Mouse (Mus musculus) thymus, adult 2 months (tissue): ENCODE data around the gene Atp6v0a4. TPM values are rescaled to one million over a fixed set of nuclear protein-coding genes. Genes with fewer than 3 reads are reported as not detected.

ENCODE experiments used
- DNase-seq: peaks from one replicate; pipeline ENCODE4 v3.0.0; 2021
- H3K27ac ChIP-seq: fragments of 200-500 bp; 2 replicates; pipeline ENCODE4 v1.5.1; 2012; ENCODE audit warnings: low read length, control low read depth; ENCODE audit not compliant: control insufficient read depth, insufficient read depth
- H3K27me3 ChIP-seq: fragments of 200-500 bp; 2 replicates; pipeline ENCODE4 v1.6.1; 2012; ENCODE audit warnings: mild to moderate bottlenecking, low read length, moderate library complexity, mixed read lengths; ENCODE audit not compliant: control insufficient read depth, insufficient read depth
- H3K36me3 ChIP-seq: fragments of 200-500 bp; 2 replicates; pipeline ENCODE4 v1.6.1; 2012; ENCODE audit warnings: mild to moderate bottlenecking, low read length, moderate library complexity; ENCODE audit not compliant: control insufficient read depth, insufficient read depth
- H3K4me1 ChIP-seq: fragments of 200-500 bp; replicated peaks from 2 replicates; pipeline ENCODE4 v1.6.1; 2012; ENCODE audit warnings: low read length; ENCODE audit not compliant: control insufficient read depth, insufficient read depth
- H3K4me3 ChIP-seq: fragments of 200-500 bp; 2 replicates; pipeline ENCODE4 v1.5.1; 2012; ENCODE audit warnings: mild to moderate bottlenecking, low read length, control low read depth, moderate library complexity; ENCODE audit not compliant: control insufficient read depth, insufficient read depth
- CTCF ChIP-seq: fragments of 200-500 bp; IDR thresholded peaks from 2 replicates; pipeline ENCODE4 v1.5.1; 2012; ENCODE audit warnings: mild to moderate bottlenecking, control low read depth, low read length, moderate library complexity, borderline replicate concordance; ENCODE audit not compliant: control insufficient read depth, poor library complexity, insufficient read depth; ENCODE audit errors: extremely low read depth
- POLR2A ChIP-seq: fragments of 200-500 bp; IDR thresholded peaks from 2 replicates; pipeline ENCODE4 v1.6.1; 2012; ENCODE audit warnings: mild to moderate bottlenecking, low read length, control low read depth, moderate library complexity; ENCODE audit not compliant: control insufficient read depth, poor library complexity, insufficient read depth; ENCODE audit errors: extremely low read depth
- WGBS: fragments of 180-500 bp; shearing (Covaris S2); methylation state at CpG from one replicate; pipeline ENCODE4 v1.1.7; 2018; 5-methylcytosine and 5-hydroxymethylcytosine counted together
- polyA plus RNA-seq: library from polyadenylated mRNA; depleted of rRNA; stranded (reverse); fragments of >200 nt; gene quantifications from 2 replicates; pipeline ENCODE4 v1.2.3, GENCODE M21; 2012

Atp6v0a4 gene
- polyA plus RNA-seq, 1 experiment, result 0.54 TPM

DNA sequence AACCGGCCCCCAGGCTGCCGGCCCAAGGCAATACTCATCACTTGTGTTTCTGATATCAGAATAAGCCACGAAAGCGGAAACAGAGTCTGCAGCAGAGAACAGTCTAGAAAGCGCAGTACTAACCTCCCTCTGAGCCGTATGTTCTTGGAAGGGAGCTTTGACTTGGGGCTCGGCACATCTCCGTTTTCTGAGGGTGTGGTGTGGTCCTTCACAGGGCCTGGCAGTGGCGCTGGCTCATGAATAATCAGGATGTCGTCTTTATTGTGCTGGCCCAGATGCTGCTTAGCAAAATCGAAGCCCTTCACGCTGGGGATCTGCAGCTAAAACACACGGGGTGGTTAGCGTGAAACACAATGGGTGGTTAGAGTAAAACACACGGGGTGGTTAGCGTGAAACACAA lies 33.5 kb upstream of the Atp6v0a4 start:
- H3K4me3 ChIP-seq, result no peak overlapping the region
- DNase-seq, result no peak
- 97% methylated on average over 16 of the region's 16 CpGs for WGBS
- no peaks in the 10 kb centered on the region for H3K4me1 ChIP-seq
- H3K36me3 ChIP-seq, result no peaks in the 10 kb centered on the region
- H3K27ac ChIP-seq, result no peak overlapping the region
- TF ChIP-seq CTCF (no peak), POLR2A (no peak)
- H3K27me3 ChIP-seq, result no peaks in the 10 kb centered on the region

DNA sequence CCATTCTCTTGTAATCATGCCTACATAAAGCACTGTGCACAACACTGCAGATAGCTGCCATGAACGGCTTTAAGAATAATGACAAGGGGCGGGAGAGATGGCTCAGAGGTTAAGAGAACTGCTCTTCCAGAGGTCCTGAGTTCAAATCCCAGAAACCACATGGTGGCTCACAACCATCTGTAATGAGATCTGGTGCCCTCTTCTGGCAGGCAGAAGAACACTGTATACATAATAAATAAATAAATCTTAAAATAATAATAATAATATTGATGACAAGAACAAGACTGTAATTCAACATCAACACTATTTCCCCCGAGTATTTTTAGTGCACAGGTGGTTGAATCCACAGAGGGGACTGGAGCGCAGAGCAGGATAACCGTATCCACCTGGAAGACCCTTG lies 31.8 kb upstream of the Atp6v0a4 start:
- H3K4me1 ChIP-seq, result no peaks in the 10 kb centered on the region
- no peak for TF ChIP-seq POLR2A
- TF ChIP-seq CTCF, result no peak
- no peak overlapping the region for H3K27ac ChIP-seq
- no peak for DNase-seq
- no peaks in the 10 kb centered on the region for H3K27me3 ChIP-seq
- H3K36me3 ChIP-seq, result no peaks in the 10 kb centered on the region
- no peak overlapping the region for H3K4me3 ChIP-seq
- 94% methylated on average over 5 of the region's 5 CpGs for WGBS

DNA sequence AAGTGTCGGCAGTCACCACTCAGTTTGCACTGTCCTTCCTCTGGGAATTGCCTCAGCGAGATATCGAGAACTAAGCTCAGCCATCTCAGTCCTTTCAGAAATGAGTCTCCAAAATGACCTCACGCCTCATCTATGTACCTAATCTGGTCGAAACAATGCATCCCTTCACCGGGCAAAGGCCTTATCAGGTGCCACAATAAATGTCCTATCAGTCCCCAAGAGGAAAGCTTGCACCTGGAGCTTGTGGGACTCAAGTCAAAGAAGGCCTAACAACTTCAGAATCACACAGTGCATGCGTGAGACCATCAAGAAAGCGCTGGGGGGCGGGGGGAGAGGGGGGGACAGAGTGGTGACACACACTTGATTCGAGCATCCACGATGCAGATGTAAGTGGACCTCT lies 27.9 kb upstream of the Atp6v0a4 start:
- H3K4me3 ChIP-seq, result no peak overlapping the region
- H3K36me3 ChIP-seq, result no peaks in the 10 kb centered on the region
- H3K27ac ChIP-seq, result no peak overlapping the region
- no peak for DNase-seq
- peaks cover 6% of the 10 kb centered on the region; the same call in 1 of the 2 replicates for H3K4me1 ChIP-seq
- TF ChIP-seq CTCF (no peak), POLR2A (no peak)
- H3K27me3 ChIP-seq, result no peaks in the 10 kb centered on the region
- 97% methylated on average over 11 of the region's 11 CpGs for WGBS

DNA sequence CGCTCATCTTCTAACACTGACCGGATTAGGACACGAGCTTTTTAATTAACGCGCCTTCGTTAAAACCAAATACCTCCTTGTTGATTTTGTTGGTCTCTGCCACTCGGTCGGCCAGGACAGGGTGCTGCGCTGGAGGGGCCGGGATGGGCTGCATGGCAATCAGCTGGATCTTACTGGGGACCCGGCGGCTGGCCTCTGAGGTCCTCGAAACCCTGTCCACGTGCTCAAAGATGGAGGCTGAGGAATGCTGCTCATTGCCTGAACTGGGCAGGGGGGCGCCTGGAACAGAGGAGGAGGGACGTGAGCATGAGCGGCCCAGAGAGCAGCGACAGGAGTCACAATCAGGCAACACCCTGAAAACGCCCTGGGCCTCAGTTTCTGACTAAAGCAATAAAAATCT lies 25.1 kb upstream of the Atp6v0a4 start:
- H3K4me3 ChIP-seq, result no peak overlapping the region
- WGBS, result 96% methylated on average over 19 of the region's 19 CpGs
- no peak for DNase-seq
- peaks cover 6% of the 10 kb centered on the region; the same call in 1 of the 2 replicates for H3K4me1 ChIP-seq
- H3K27me3 ChIP-seq, result no peaks in the 10 kb centered on the region
- no peak for TF ChIP-seq CTCF
- TF ChIP-seq POLR2A, result no peak
- no peaks in the 10 kb centered on the region for H3K36me3 ChIP-seq
- H3K27ac ChIP-seq, result no peak overlapping the region

DNA sequence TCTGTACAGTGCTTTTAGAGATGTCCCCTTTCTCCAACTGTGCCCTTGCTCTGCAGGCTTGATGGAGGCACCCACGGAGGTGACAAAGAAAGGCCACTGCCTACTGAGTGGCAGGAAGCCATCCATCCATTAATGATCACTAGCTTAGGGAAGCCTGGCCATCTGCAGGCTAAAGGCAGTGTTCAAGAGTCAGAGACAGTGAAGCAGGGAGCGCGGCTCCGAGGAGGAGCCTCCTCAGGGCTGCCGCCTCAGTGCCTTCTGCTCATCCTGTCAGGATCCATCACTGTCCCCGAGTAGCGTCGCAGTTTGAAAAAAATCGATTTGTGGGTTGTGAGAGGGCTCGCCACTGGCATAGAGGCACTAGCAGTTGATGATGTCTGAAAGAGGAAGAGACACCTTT lies 24.2 kb upstream of the Atp6v0a4 start:
- WGBS, result 92% methylated on average over 10 of the region's 10 CpGs
- no peak for DNase-seq
- H3K27ac ChIP-seq, result no peak overlapping the region
- H3K4me3 ChIP-seq, result no peak overlapping the region
- H3K36me3 ChIP-seq, result no peaks in the 10 kb centered on the region
- peaks cover 6% of the 10 kb centered on the region; the same call in 1 of the 2 replicates for H3K4me1 ChIP-seq
- TF ChIP-seq CTCF, result no peak
- TF ChIP-seq POLR2A, result no peak
- no peaks in the 10 kb centered on the region for H3K27me3 ChIP-seq

DNA sequence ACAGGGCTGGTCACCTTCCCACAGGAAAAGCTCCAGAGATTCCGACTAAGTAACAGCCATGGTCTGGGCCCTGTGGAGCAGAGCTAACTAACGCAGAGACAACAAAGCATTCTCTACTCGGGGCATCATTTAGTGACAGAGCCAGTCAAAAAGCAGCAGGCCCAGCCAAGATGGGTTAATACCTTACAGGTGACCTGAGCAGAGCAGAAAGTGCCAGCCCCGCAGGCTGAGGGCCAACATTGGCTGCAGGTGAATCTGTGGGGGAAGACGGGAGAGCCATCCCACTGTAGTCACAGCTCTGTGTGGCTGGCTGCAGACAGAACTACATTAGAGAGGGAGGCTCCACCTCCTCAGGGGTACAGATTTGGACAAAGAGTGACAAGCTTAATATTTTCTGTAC lies 22.9 kb upstream of the Atp6v0a4 start:
- 98% methylated on average over 5 of the region's 5 CpGs for WGBS
- TF ChIP-seq POLR2A (no peak), CTCF (no peak)
- Histone ChIP-seq H3K4me3 (no peak overlapping the region), H3K27me3 (no peaks in the 10 kb centered on the region), H3K4me1 (peaks cover 6% of the 10 kb centered on the region; the same call in 1 of the 2 replicates), H3K36me3 (no peaks in the 10 kb centered on the region), H3K27ac (no peak overlapping the region)
- no peak for DNase-seq

DNA sequence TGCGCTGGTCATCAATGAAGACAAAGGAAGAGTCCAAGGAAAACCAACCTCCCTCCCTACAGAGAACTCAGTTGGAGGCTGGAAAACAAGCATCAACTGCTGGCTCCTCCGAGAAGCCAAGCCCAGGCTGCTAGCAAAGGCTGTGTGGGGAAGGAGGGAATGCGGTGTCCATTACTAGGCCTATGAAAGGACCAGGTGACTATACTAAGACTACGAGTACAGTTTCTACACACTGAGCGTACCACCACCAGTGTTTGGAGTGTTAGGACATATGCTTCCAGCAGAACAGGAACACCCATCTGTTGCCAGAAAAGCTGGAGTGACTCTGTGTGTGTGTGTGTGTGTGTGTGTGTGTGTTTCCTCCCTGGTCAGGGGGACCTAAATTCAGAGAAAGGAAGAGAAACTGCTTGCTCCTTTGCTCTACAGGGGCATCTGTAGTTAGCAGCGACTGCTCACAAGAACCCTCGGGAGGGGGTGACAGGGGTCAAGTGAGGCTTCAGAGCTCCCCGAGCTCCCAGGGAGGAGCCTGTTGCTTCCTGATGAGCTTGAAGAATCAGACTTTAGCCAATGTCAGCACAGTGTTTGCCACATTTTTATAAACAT lies 21.2 kb upstream of the Atp6v0a4 start:
- DNase-seq, result no peak
- H3K27ac ChIP-seq, result no peak overlapping the region

More for the DNA sequence above, 21.2 kb upstream of the Atp6v0a4 start:
- no peaks in the 10 kb centered on the region for H3K27me3 ChIP-seq
- TF ChIP-seq POLR2A, result no peak
- TF ChIP-seq CTCF, result no peak
- 87% methylated on average over 8 of the region's 8 CpGs for WGBS
- no peak overlapping the region for H3K4me3 ChIP-seq
- H3K4me1 ChIP-seq, result peaks cover 6% of the 10 kb centered on the region; the same call in 1 of the 2 replicates
- H3K36me3 ChIP-seq, result no peaks in the 10 kb centered on the region
